Mouse (Mus musculus) liver, embryonic 16.5 days (tissue): Measurements from ENCODE around the gene Lrp11. TPM values are rescaled to one million over a fixed set of nuclear protein-coding genes. Genes with fewer than 3 reads are reported as not detected.

ENCODE experiments used
- ATAC-seq: fragments of 200-750 bp; cut with Nextera tagmentation; 2 replicates; pipeline ENCODE4 v1.8.0; 2017; ENCODE audit warnings: low read depth, mild to moderate bottlenecking, moderate number of reproducible peaks, moderate library complexity
- H3K27ac ChIP-seq: fragments of 300-500 bp; sonication (generic); 2 replicates; pipeline ENCODE4 v1.5.1; 2014; ENCODE audit warnings: mild to moderate bottlenecking, low read length
- H3K27me3 ChIP-seq: fragments of 300-500 bp; sonication (generic); 2 replicates; pipeline ENCODE4 v1.6.1; 2014; ENCODE audit warnings: low read depth, low read length, mixed read lengths; ENCODE audit not compliant: control insufficient read depth, insufficient read depth
- H3K36me3 ChIP-seq: fragments of 300-500 bp; sonication (generic); 2 replicates; pipeline ENCODE4 v1.6.1; 2014; ENCODE audit warnings: mild to moderate bottlenecking; ENCODE audit not compliant: control insufficient read depth, insufficient read depth
- H3K4me1 ChIP-seq: fragments of 300-500 bp; sonication (generic); 2 replicates; pipeline ENCODE4 v1.6.1; 2014; ENCODE audit warnings: low read depth, low read length, mixed read lengths; ENCODE audit not compliant: control insufficient read depth
- H3K4me2 ChIP-seq: fragments of 300-500 bp; sonication (generic); 2 replicates; pipeline ENCODE4 v1.6.1; 2014; ENCODE audit warnings: low read depth, low read length, mixed read lengths
- H3K4me3 ChIP-seq: fragments of 300-500 bp; sonication (generic); 2 replicates; pipeline ENCODE4 v1.5.1; 2014; ENCODE audit warnings: low read depth, mild to moderate bottlenecking, low read length
- H3K9ac ChIP-seq: fragments of 300-500 bp; sonication (generic); 2 replicates; pipeline ENCODE4 v1.6.1; 2014; ENCODE audit warnings: low read depth, low read length
- H3K9me3 ChIP-seq: fragments of 300-500 bp; sonication (generic); replicated peaks from 2 replicates; pipeline ENCODE4 v1.6.1; 2016; ENCODE audit warnings: low read length; ENCODE audit not compliant: control insufficient read depth
- WGBS: fragments of 180-500 bp; shearing (Covaris S2); extraction: QIAGEN DNeasy Blood & Tissue Kit; methylation state at CpG from one replicate; pipeline ENCODE4 v1.1.7; 2014; ENCODE audit not compliant: insufficient replicate concordance; 5-methylcytosine and 5-hydroxymethylcytosine counted together
- polyA plus RNA-seq: library from polyadenylated mRNA; unstranded; fragments of >200 nt; fragmentation: Nextera tagmentation; extraction: Ambion mirVana; gene quantifications from 2 replicates; pipeline ENCODE4 v1.2.1, GENCODE M21; 2015

Gene Lrp11
- polyA plus RNA-seq = 0.29 and 0.38 TPM in 2 replicates

DNA sequence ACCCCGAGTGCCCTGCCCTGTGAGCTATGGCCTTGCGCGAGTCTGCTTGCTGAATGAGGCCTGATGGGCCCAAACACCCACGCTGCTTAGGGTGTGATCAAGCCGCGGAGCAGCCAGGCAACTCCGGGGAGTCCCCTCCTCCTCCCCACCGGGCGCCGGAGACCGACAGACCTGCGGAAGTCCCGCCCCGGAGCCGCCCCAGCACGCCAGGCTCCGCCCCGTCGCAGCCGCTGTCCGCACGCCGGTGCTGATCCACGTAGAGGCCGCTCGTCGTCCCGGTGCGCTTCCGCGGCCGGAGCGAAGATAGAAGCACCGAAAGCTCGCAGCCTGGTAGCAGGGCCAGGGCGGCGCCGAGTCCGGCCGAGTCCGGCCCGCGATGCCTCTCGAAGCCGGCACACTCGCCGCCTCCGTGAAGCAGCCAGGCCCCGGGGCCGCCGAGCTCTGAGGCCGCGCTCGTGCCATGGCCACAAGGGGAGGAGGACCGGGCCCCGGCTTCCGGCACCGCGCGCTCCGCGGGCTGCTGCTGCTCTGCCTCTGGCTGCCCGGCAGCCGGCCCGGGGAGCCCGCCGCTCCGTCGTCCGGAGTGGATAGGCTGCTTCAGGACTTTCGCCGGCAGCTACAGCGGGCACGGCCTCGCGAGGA, at the start of gene Lrp11:
Gene Lrp11, plus strand, starts transcription at position 209 of the 642 bp plus-strand sequence.
- no peak within 1 kb of the TSS for H3K27ac ChIP-seq

DNA sequence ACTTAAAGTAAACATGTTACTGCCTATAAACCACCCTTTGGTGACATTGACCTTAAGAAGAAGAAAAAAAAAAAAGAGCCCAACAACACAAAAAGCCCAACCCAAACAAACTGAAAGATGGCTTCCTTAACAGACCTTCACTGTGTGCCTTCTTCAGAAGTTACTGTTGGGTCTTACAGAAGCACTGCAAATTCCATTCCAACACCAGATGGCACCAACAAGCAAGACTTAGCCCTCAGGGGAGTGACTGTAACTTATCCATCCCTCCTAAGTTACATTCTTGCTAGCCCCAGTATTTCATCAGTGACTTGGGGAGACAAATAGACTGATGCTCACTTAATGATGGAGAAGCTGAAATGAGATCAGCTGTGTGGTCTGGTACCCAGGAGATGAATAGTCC, 11.6 kb upstream of the Lrp11 start:
- H3K9ac ChIP-seq = no peak overlapping the region
- no peaks in the 10 kb centered on the region for H3K9me3 ChIP-seq
- no peak overlapping the region for H3K4me3 ChIP-seq
- no peaks in the 10 kb centered on the region for H3K36me3 ChIP-seq
- H3K27me3 ChIP-seq = no peaks in the 10 kb centered on the region
- no peak overlapping the region for H3K27ac ChIP-seq
- H3K4me2 ChIP-seq = no peak overlapping the region
- no peak for ATAC-seq
- no peaks in the 10 kb centered on the region for H3K4me1 ChIP-seq

More for the DNA sequence above, at the start of gene Lrp11:
- WGBS = under 1% methylated on average over 68 of the region's 76 CpGs
- Histone ChIP-seq H3K27me3 (peaks cover 28% of the 10 kb centered on the region), H3K4me1 (peaks cover 9% of the 10 kb centered on the region), H3K36me3 (no peaks in the 10 kb centered on the region), H3K4me2 (peak within 1 kb of the TSS; percentile 92), H3K9me3 (no peaks in the 10 kb centered on the region), H3K4me3 (peak within 1 kb of the TSS; percentile 67), H3K9ac (peak within 1 kb of the TSS; percentile 33)
- peak; percentile 95 for ATAC-seq

GRCm38 (mm10) chr10:7581401-7581800, 8.2 kb upstream of the Lrp11 start:
- 66% methylated on average over 2 of the region's 2 CpGs for WGBS
- Histone ChIP-seq H3K9ac (no peak overlapping the region), H3K9me3 (no peaks in the 10 kb centered on the region), H3K4me3 (no peak overlapping the region), H3K4me2 (no peak overlapping the region), H3K27ac (no peak overlapping the region), H3K36me3 (no peaks in the 10 kb centered on the region), H3K4me1 (no peaks in the 10 kb centered on the region), H3K27me3 (no peaks in the 10 kb centered on the region)
- ATAC-seq = no peak

- H3K4me2 ChIP-seq = no peak overlapping the region
- no peak for ATAC-seq
- 23% methylated on average over 11 of the region's 11 CpGs for WGBS
Measured at GRCm38 (mm10) chr10:7582157-7582890, 7.3 kb upstream of the Lrp11 start.

GRCm38 (mm10) chr10:7582891-7583557, 6.6 kb upstream of the Lrp11 start:
- no peak for ATAC-seq
- no peak overlapping the region for H3K4me2 ChIP-seq
- H3K27ac ChIP-seq = no peak overlapping the region
- no peak overlapping the region for H3K4me3 ChIP-seq
- H3K36me3 ChIP-seq = no peaks in the 10 kb centered on the region
- no peaks in the 10 kb centered on the region for H3K27me3 ChIP-seq
- no peaks in the 10 kb centered on the region for H3K9me3 ChIP-seq
- H3K9ac ChIP-seq = no peak overlapping the region
- 30% methylated on average over 7 of the region's 7 CpGs for whole genome bisulfite sequencing
- H3K4me1 ChIP-seq = no peaks in the 10 kb centered on the region

More at GRCm38 (mm10) chr10:7582157-7582890, 7.3 kb upstream of the Lrp11 start:
- no peak overlapping the region for H3K4me3 ChIP-seq
- H3K9me3 ChIP-seq = no peaks in the 10 kb centered on the region
- H3K27me3 ChIP-seq = no peaks in the 10 kb centered on the region
- no peak overlapping the region for H3K27ac ChIP-seq
- no peak overlapping the region for H3K9ac ChIP-seq
- no peaks in the 10 kb centered on the region for H3K4me1 ChIP-seq
- no peaks in the 10 kb centered on the region for H3K36me3 ChIP-seq

DNA sequence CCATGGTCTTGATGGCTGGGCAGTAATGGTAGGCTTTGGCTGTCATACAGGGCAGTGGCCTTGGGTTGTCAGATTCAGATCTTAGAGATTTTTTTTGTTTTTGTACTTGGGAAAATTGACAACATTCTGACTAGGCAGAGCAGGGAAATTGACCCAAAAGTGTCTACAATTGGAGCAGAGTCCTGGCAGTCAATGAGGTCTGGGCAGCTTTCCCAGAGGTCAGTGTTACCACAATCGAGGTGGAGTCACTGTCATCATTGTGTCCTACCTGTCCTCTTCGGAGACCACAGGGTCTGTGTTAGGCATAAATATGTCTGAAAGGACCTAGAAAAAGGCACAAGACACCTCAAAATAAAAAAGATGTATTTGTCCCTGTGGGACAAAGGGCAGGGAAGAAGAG, 2.8 kb upstream of the Lrp11 start:
- peaks cover 9% of the 10 kb centered on the region for H3K4me1 ChIP-seq
- no peak for ATAC-seq
- H3K4me2 ChIP-seq = no peak overlapping the region

DNA sequence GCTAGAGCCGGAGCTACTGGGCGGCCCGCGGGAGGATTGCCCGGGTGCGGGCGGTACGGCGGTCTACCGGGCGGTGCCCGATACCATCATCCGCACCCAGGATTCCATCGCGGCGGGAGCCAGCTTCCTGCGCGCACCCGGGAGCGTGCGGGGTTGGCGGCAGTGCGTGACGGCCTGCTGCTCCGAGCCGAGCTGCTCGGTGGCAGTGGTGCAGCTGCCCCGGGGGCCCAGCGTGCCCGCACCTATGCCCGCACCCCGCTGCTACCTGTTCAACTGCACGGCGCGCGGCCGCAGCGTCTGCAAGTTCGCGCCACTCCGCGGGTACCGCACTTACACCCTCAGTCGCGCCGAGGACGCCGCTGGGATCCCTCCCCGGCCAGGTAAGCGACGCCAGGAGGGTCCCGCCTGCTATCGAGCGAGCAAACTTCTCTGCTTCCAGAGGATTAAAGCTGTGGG, 662 bp downstream of the Lrp11 start:
- Histone ChIP-seq H3K27me3 (peaks cover 28% of the 10 kb centered on the region), H3K36me3 (no peaks in the 10 kb centered on the region), H3K4me1 (peaks cover 9% of the 10 kb centered on the region), H3K27ac (no peak overlapping the region), H3K4me2 (peak overlapping the region; percentile 92), H3K4me3 (peak overlapping the region; percentile 67), H3K9ac (peak overlapping the region; percentile 24), H3K9me3 (no peaks in the 10 kb centered on the region)
- no peak for ATAC-seq
- under 1% methylated on average over 54 of the region's 54 CpGs for WGBS

More for the DNA sequence above, 2.8 kb upstream of the Lrp11 start:
- 25% methylated on average over 2 of the region's 2 CpGs for WGBS
- Histone ChIP-seq H3K27me3 (peaks cover 21% of the 10 kb centered on the region), H3K36me3 (no peaks in the 10 kb centered on the region), H3K9ac (no peak overlapping the region), H3K27ac (no peak overlapping the region), H3K9me3 (no peaks in the 10 kb centered on the region), H3K4me3 (no peak overlapping the region)

DNA sequence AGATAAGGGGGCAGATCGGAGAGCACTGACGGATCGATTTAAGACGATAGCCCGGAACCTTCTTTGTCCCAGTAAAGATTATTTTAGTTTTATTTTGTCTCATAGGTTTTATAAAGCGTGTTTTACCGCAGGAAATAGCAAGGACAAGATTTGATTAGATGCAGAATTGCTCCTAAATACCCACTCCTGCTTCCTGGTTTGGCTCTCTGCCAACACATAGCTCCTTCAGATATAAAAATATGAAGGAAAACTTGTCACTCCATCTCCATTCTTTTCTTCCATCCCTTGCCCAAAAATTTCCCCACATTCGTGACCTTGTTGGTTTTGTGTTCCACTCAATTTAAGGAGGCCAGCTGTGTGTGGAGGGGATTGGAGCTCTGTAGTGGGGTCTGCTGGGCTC, 1.2 kb downstream of the Lrp11 start:
- Histone ChIP-seq H3K27ac (no peak overlapping the region), H3K36me3 (no peaks in the 10 kb centered on the region), H3K9me3 (no peaks in the 10 kb centered on the region), H3K4me1 (peaks cover 9% of the 10 kb centered on the region), H3K4me2 (peak overlapping the region; percentile 92), H3K9ac (no peak overlapping the region), H3K27me3 (peaks cover 28% of the 10 kb centered on the region), H3K4me3 (peak overlapping the region; percentile 67)
- no peak for ATAC-seq
- 9% methylated on average over 8 of the region's 8 CpGs for WGBS

DNA sequence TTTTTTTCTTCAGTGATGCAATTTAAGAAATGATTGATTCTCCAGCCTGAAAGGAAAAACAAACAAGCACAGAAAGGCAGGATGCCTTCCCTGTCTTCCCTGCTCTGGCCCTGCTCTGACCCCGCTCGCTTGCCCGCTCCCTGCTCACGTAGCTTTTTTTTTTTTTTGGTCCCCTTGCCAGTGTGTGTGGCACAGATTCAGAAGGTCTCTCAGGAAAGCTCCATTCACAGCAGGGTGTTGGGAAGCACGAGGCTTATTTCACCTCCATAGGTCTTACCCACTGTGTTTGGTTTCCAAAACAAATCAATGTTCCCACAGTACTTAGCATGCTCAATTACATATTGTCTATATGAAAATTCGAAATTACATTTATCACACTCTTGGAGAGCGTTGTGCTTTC, 5.2 kb downstream of the Lrp11 start:
- H3K4me3 ChIP-seq = no peak overlapping the region
- H3K9ac ChIP-seq = no peak overlapping the region
- H3K36me3 ChIP-seq = no peaks in the 10 kb centered on the region
- WGBS = 56% methylated on average over 7 of the region's 7 CpGs
- H3K4me1 ChIP-seq = peaks cover 8% of the 10 kb centered on the region
- H3K27ac ChIP-seq = no peak overlapping the region
- no peak for ATAC-seq
- H3K9me3 ChIP-seq = no peaks in the 10 kb centered on the region
- peaks cover 27% of the 10 kb centered on the region for H3K27me3 ChIP-seq
- no peak overlapping the region for H3K4me2 ChIP-seq
